Mouse (Mus musculus) kidney, adult 2 months (tissue): Measurements from ENCODE around the gene Gpsm1.

Experiments
- CTCF ChIP-seq: fragments of 200-500 bp; conservative IDR thresholded peaks from 2 replicates; pipeline ENCODE4 v1.5.1; 2011; ENCODE audit warnings: low read depth, mild to moderate bottlenecking, control low read depth, low read length, moderate library complexity, mixed read lengths; ENCODE audit not compliant: insufficient read depth, insufficient read length
- POLR2A ChIP-seq: fragments of 200-500 bp; IDR thresholded peaks from one replicate; pipeline ENCODE4 v1.6.1; 2011; ENCODE audit warnings: low read depth, low read length, control low read depth

- TF ChIP-seq CTCF: no peak
- no peak for TF ChIP-seq POLR2A
Observed at GRCm38 (mm10) chr2:26356678-26357077, 41.4 kb downstream of the Gpsm1 start.
